In the genomic region with DNA sequence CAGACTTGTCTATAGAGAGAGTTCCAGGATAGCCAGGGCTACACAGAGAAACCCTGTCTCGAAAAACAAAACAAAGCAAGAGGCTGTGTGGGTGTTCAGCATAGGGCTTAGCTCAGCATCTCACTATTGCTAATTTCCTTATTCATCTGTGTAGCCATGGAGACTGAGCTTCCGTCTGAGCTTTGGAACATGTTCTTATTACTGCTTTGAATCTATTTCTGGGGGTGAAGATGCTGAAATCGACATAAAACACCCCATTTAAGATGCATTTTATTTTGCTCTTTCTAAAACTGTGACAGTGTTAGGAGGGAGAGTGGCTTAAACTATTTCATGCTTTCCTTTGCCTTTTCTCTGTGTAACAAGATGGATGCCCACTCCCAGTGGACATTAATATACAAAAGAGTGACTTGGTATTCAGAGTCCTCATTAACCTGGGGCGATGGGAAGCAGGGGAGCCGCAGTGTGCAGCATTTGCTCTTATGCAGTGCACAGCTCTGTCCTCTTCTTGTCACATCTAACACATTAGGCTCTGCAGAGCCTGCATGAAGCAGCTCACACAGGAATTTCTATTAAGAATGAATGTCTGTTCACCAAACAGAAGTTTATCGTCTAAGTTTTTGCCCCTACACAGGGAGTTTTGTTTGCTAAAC, we compare ENCODE assay signal across 10 mouse cellular contexts.
DNase-seq lines count a peak whose midpoint lies in the region; ATAC-seq lines count a peak whose summit lies in the region.
"Had no signal": no experiment of that assay in that cellular context is flagged by ENCODE, and none has a peak within 500 bp of the region (broad histone marks: within the 10 kb centered on the region; RNA-seq: fewer than 3 reads in every experiment).

No protein-coding gene starts in this region.

- H3K4me3 ChIP-seq in hindbrain, embryonic 14.5 days (replicated peaks; ENCODE audit: low read length), result no peak overlapping the region

- peak; percentile 82 for ATAC-seq in hindbrain, embryonic 14.5 days (ENCODE audit: low FRiP score)

- peak; percentile 24 for DNase-seq in embryo, embryonic 11 days
- DNase-seq in embryo, embryonic 10.5 days (ENCODE audit: low spot score), result no peak
- DNase-seq in hindbrain, embryonic 14.5 days (ENCODE audit: low spot score), result peak; percentile 55
- DNase-seq in left cerebral cortex, adult 9 months (ENCODE audit: low spot score in 2 of 2), result peak; percentile 52 to 71
- DNase-seq in right cerebral cortex, adult 2 months (ENCODE audit: low spot score in 2 of 2), result peak; percentile 40 to 53
- DNase-seq in ovary, adult 18-20 months (ENCODE audit: low spot score), result no peak
- no peak for DNase-seq in urinary bladder, postnatal 36 days (ENCODE audit: low spot score in 2 of 2)
- no peak for DNase-seq in spleen, postnatal 14 days (ENCODE audit: low spot score in 2 of 2)
- DNase-seq: lung, adult 18-20 months had no signal

- peaks cover 25% of the 10 kb centered on the region for H3K4me1 ChIP-seq in hindbrain, embryonic 14.5 days (replicated peaks; ENCODE audit: control insufficient read depth, insufficient read depth, low read length)

- H3K27ac ChIP-seq in hindbrain, embryonic 14.5 days, result peak overlapping the region; percentile 83
- H3K27ac ChIP-seq: kidney, postnatal 0 days had no signal

- H3K4me2 ChIP-seq in hindbrain, embryonic 14.5 days (replicated peaks), result no peak overlapping the region

- no peaks in the 10 kb centered on the region for H3K9me3 ChIP-seq in hindbrain, embryonic 14.5 days (ENCODE audit: control insufficient read depth, low read length)

- H3K9ac ChIP-seq in hindbrain, embryonic 14.5 days, result peak overlapping the region; percentile 18; the same call in 1 of the 2 replicates

- no peaks in the 10 kb centered on the region for H3K36me3 ChIP-seq in hindbrain, embryonic 14.5 days (replicated peaks; ENCODE audit: control insufficient read depth, insufficient read depth)

- 22% methylated on average over 6 of the region's 6 CpGs for WGBS in hindbrain, embryonic 14.5 days

- no peaks in the 10 kb centered on the region for H3K27me3 ChIP-seq in hindbrain, embryonic 14.5 days (ENCODE audit: control insufficient read depth, insufficient read depth, low read length)

Comparison
In these comparisons a context has a peak if more than half of its experiments do, and no peak if none do; other contexts are left out.
1. DNase-seq: peak in embryo, embryonic 11 days (single experiment), hindbrain, embryonic 14.5 days (single experiment), left cerebral cortex, adult 9 months (2 of 2) and right cerebral cortex, adult 2 months (2 of 2); none in embryo, embryonic 10.5 days (single experiment), ovary, adult 18-20 months (single experiment), urinary bladder, postnatal 36 days (0 of 2) and spleen, postnatal 14 days (0 of 2).